Mouse (Mus musculus) ES-E14 (cell line): ENCODE data around the gene Bco1.

ENCODE experiments used
- CHD2 ChIP-seq: IDR thresholded peaks from 2 replicates; pipeline ENCODE4 v1.6.1; 2014; ENCODE audit warnings: mild to moderate bottlenecking, low read depth, low read length, inconsistent platforms
- HCFC1 ChIP-seq: IDR thresholded peaks from 2 replicates; pipeline ENCODE4 v1.6.1; 2012; ENCODE audit warnings: low read length, inconsistent platforms, borderline replicate concordance; ENCODE audit not compliant: insufficient read depth
- MAFK ChIP-seq: IDR thresholded peaks from 2 replicates; pipeline ENCODE4 v1.6.1; 2014; ENCODE audit warnings: mild to moderate bottlenecking, low read depth, low read length, inconsistent platforms; ENCODE audit not compliant: insufficient read depth
- ZC3H11A ChIP-seq: IDR thresholded peaks from 2 replicates; pipeline ENCODE4 v1.6.1; 2012; ENCODE audit warnings: low read depth, mild to moderate bottlenecking, inconsistent platforms, low read length, borderline replicate concordance
- ZNF384 ChIP-seq: IDR thresholded peaks from 2 replicates; pipeline ENCODE4 v1.6.1; 2012; ENCODE audit warnings: low read depth, low read length, inconsistent platforms

GRCm38 (mm10) chr8:117097051-117097563 is 1.5 kb downstream of the Bco1 start:
- no peak for TF ChIP-seq HCFC1
- no peak for TF ChIP-seq ZNF384
- TF ChIP-seq CHD2 = no peak
- no peak for TF ChIP-seq ZC3H11A
- no peak for TF ChIP-seq MAFK
